Mouse (Mus musculus): Measurements from ENCODE around the gene Mcoln3.

DNA sequence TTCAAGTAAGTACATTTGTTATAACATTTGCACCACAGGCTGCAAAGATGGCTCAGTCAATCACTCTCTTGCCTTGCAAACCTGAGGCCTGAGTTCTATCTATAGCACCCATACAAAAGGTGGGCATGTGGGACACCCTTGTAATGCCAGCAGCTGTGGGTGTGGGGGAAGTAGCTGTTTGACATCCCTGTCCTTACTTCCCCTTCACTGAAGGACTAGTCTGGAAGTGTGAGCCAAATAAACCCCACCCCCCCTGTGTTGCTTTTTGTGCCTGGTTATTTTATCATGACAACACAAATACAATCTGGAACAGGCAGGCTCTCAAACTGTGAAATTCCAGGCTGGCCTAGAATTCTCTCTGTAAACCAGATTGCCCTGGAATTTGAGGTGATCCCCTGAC lies 17.3 kb upstream of the Mcoln3 start:
- TF ChIP-seq CTCF (IDR thresholded peaks at IDR 0.05; ENCODE audit: borderline replicate concordance, extremely low read depth, insufficient read depth, insufficient read length) (no peak), POLR2A (IDR thresholded peaks at IDR 0.05; ENCODE audit: borderline replicate concordance, extremely low read depth, insufficient read depth, insufficient read length, poor library complexity, severe bottlenecking) (no peak)
